Mouse (Mus musculus) T-helper 17 cell (primary cell): Measurements from ENCODE around the gene Endou.
"Not testable (repeated sequence)": the region's sequence is repeated elsewhere in the genome, so short reads cannot be mapped to it uniquely, and the experiment has no call there.

Source experiments
- in situ Hi-C, 2 experiments: fragments of 300-600 bp; cut with MboI, MseI; formaldehyde crosslinking; loops; 1 replicate in 1 of 2; 2 replicates in 1 of 2; pipeline ENCODE4 v1.15.1; 2025; ENCODE audit warnings: high pct_unique_total_duplicates in 2 of 2

Gene Endou

GRCm38 (mm10) chr15:97705211-97706050 is 25.7 kb downstream of the Endou start, which contains the start of gene Rpap3:
Rpap3 (minus strand) TSS chr15:97705825.
- in situ Hi-C loops = loop anchor here in 1 of 2 experiments (10.0 kb wide), 1 partner anchor 449 kb away; no protein-coding TSS in a partner anchor

- in situ Hi-C loops = no loop called here
These were observed 34.5 kb downstream of the Endou start for GRCm38 (mm10) chr15:97696616-97697015.

- in situ Hi-C loops = no loop called here
These were observed 37.7 kb downstream of the Endou start for GRCm38 (mm10) chr15:97693411-97693810.

- in situ Hi-C loops = no loop called here
These were observed 47.0 kb downstream of the Endou start for GRCm38 (mm10) chr15:97684118-97684517.

- in situ Hi-C loops = no loop called here
These were observed 49.1 kb downstream of the Endou start for GRCm38 (mm10) chr15:97682053-97682452.

GRCm38 (mm10) chr15:97679991-97680681 is 51.0 kb downstream of the Endou start:
- in situ Hi-C loops = no loop called here

DNA sequence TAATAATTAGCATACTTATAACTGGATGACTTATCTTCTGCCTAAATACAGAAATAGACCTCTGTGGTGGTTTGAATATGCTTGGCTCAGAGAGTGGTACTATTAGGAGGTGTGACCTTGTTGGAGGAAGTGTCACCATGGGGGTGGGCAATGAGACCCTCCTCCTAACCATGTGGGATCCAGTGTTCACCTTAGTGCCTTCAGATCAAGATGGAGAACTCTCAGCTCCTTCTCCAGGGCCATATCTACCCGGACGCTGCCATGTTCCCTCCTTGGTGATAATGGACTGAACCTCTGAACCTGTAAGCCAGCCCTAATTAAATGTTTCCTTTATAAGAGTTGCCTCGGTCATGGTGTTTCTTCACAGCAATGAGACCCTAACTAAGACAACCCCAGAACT is 53.8 kb downstream of the Endou start:
- in situ Hi-C loops = no loop called here

- in situ Hi-C loops = no loop called here
These were observed 55.2 kb downstream of the Endou start for GRCm38 (mm10) chr15:97675927-97676326.

GRCm38 (mm10) chr15:97674423-97674822 is 56.7 kb downstream of the Endou start:
- in situ Hi-C loops = no loop called here

- in situ Hi-C loops = no loop called here
These were observed 57.7 kb downstream of the Endou start for GRCm38 (mm10) chr15:97673256-97674000.

GRCm38 (mm10) chr15:97672211-97672765 is 58.9 kb downstream of the Endou start:
- in situ Hi-C loops = no loop called here

DNA sequence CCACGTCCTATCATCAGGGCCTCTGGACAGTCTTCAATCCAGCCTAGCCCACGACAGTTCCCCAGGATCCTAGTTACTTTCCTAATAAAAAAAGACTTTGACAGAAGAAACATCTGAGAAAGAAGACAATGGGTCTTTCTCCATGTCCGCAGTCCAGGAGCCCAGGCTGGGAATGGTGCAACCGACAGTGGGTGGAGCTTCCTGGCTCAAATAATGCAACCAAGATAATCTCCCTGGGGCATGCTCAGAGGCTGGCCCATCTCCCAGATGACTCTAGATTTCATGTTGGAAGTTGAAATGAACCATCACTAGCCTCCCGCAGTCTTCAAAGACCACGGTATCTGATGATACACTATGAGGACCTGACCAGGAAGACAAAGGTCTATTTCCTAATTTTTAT is 60.6 kb downstream of the Endou start:
- in situ Hi-C loops = no loop called here

GRCm38 (mm10) chr15:97668158-97668877 is 62.8 kb downstream of the Endou start:
- in situ Hi-C loops = not testable (repeated sequence)

- in situ Hi-C loops = no loop called here
These were observed 63.7 kb downstream of the Endou start for GRCm38 (mm10) chr15:97667437-97667836.

GRCm38 (mm10) chr15:97666457-97666770 is 64.7 kb downstream of the Endou start:
- in situ Hi-C loops = no loop called here

- in situ Hi-C loops = no loop called here
These were observed 65.2 kb downstream of the Endou start for GRCm38 (mm10) chr15:97665770-97666456.

DNA sequence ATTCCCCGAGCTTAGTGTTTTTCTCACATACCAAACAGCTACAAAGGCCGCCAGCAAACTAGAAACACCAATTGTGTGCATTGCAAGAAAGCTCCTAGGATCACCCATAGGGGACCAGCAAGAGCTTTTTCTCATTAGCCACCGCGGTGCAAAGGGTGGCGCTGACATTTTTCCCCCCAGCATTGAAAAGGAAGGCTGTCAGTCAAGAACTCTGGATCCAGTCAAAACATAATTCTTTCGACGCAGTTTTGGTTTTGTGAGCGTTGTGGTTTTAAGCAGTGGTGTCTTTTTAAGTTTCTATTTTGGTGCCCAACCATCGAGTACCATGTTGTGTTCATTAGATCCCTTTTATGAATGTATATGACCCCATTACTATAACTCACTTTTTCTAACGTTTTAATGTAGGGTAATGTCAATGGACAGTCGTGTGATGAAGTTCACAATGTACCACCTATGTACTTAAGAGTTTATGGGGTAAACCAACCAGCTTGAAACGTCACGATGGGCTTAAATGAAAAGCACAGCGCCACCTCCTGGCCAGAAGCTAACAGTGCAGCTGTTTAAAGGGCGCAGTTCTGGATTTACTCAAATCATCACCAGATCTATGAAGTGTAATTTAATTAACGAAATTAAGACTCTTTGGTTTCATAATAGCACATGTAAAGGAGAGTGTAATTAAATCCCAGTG is 66.0 kb downstream of the Endou start:
- in situ Hi-C loops = no loop called here

- in situ Hi-C loops = no loop called here
These were observed 67.3 kb downstream of the Endou start for GRCm38 (mm10) chr15:97663750-97664406.
